Mouse (Mus musculus) left cerebral cortex, postnatal 25 days (tissue): Measurements from ENCODE around the gene Usp42. TPM values are rescaled to one million over a fixed set of nuclear protein-coding genes. Genes with fewer than 3 reads are reported as not detected.

Experiments
- DNase-seq, 2 experiments: peaks; one replicate each; pipeline ENCODE4 v3.0.0; 2022; ENCODE audit warnings: low spot score in 2 of 2, mixed read lengths in 1 of 2
- intact Hi-C: fragments of 180-260 bp; cut with DNase I; formaldehyde crosslinking; loops from one replicate; pipeline ENCODE4 v1.15.1; 2025
- total RNA-seq, 2 experiments: library from RNA; stranded (reverse); gene quantifications; 2 replicates each; pipeline ENCODE4 v1.2.3; 2021

Usp42 gene
- 10 to 100 TPM; 22.1 to 24.0 TPM for total RNA-seq

- intact Hi-C loops = loop anchor here (1.0 to 5.0 kb wide), 2 partner anchors 26 to 180 kb away; no protein-coding TSS in a partner anchor
Measured at GRCm38 (mm10) chr5:143732180-143732891, at the start of gene Usp42. Gene Usp42 (minus strand): TSS chr5:143732280.

GRCm38 (mm10) chr5:143760508-143760907, 28.4 kb upstream of the Usp42 start:
- no peak for DNase-seq
- intact Hi-C loops = no loop called here

More at GRCm38 (mm10) chr5:143732180-143732891, at the start of gene Usp42:
- DNase-seq = peak; percentile 95 to 98

GRCm38 (mm10) chr5:143759554-143759953, 27.5 kb upstream of the Usp42 start:
- DNase-seq = no peak
- intact Hi-C loops = no loop called here

GRCm38 (mm10) chr5:143757755-143758443, 25.8 kb upstream of the Usp42 start:
- intact Hi-C loops = loop anchor here (1.0 kb wide), 1 partner anchor 26 kb away; the partner anchor contains the start of gene Usp42
- peak; percentile 92 to 97 for DNase-seq

- intact Hi-C loops = no loop called here
- DNase-seq = no peak
Measured at GRCm38 (mm10) chr5:143755529-143756141, 23.6 kb upstream of the Usp42 start.

- DNase-seq = no peak
- intact Hi-C loops = no loop called here
Measured at GRCm38 (mm10) chr5:143749630-143750208, 17.6 kb upstream of the Usp42 start.

GRCm38 (mm10) chr5:143731483-143732112, 482 bp downstream of the Usp42 start:
- intact Hi-C loops = loop anchor here (1.0 to 5.0 kb wide), 2 partner anchors 27 to 181 kb away; no protein-coding TSS in a partner anchor
- DNase-seq = no peak

- no peak for DNase-seq
- intact Hi-C loops = loop anchor here (5.0 kb wide), 1 partner anchor 181 kb away; no protein-coding TSS in a partner anchor
Measured at GRCm38 (mm10) chr5:143730915-143731314, 1.2 kb downstream of the Usp42 start.

- no peak for DNase-seq
- intact Hi-C loops = loop anchor here (10.0 kb wide), 1 partner anchor 1073 kb away; no protein-coding TSS in a partner anchor
Measured at GRCm38 (mm10) chr5:143721962-143722361, 10.1 kb downstream of the Usp42 start.

GRCm38 (mm10) chr5:143712011-143712800, 19.9 kb downstream of the Usp42 start:
- DNase-seq = no peak
- intact Hi-C loops = loop anchor here (10.0 kb wide), 1 partner anchor 277 kb away; no protein-coding TSS in a partner anchor

GRCm38 (mm10) chr5:143711326-143711725, 20.8 kb downstream of the Usp42 start:
- DNase-seq = peak; percentile 76 to 85
- intact Hi-C loops = loop anchor here (1.0 to 10.0 kb wide), 2 partner anchors 143 to 277 kb away; no protein-coding TSS in a partner anchor

- no peak for DNase-seq
- intact Hi-C loops = no loop called here
Measured at GRCm38 (mm10) chr5:143706822-143707200, 25.3 kb downstream of the Usp42 start.

GRCm38 (mm10) chr5:143706030-143706821, 25.9 kb downstream of the Usp42 start:
- intact Hi-C loops = no loop called here
- no peak for DNase-seq

GRCm38 (mm10) chr5:143705659-143705982, 26.5 kb downstream of the Usp42 start:
- no peak for DNase-seq
- intact Hi-C loops = no loop called here

GRCm38 (mm10) chr5:143704875-143705658, 27.0 kb downstream of the Usp42 start:
- no peak for DNase-seq
- intact Hi-C loops = no loop called here

GRCm38 (mm10) chr5:143701074-143701473, 31.0 kb downstream of the Usp42 start:
- DNase-seq = no peak
- intact Hi-C loops = no loop called here

- DNase-seq = no peak
- intact Hi-C loops = no loop called here
Measured at GRCm38 (mm10) chr5:143700247-143700646, 31.8 kb downstream of the Usp42 start.
